Mouse (Mus musculus): ENCODE results near the gene Mlst8.

- TF ChIP-seq CTCF (conservative IDR thresholded peaks at IDR 0.05; ENCODE audit: low read length) (no peak), NANOG (IDR thresholded peaks at IDR 0.05; ENCODE audit: borderline replicate concordance, low read length) (no peak)
Measured at GRCm38 (mm10) chr17:24490399-24490798, 11.5 kb upstream of the Mlst8 start.
